Mouse (Mus musculus) hindbrain, embryonic 11.5 days (tissue): ENCODE data around the gene Fhl2. TPM values are rescaled to one million over a fixed set of nuclear protein-coding genes. Genes with fewer than 3 reads are reported as not detected.

ENCODE experiments used
- ATAC-seq: fragments of 200-750 bp; cut with Nextera tagmentation; 2 replicates; pipeline ENCODE4 v1.8.0; 2017; ENCODE audit warnings: mild to moderate bottlenecking, moderate TSS enrichment, moderate library complexity; ENCODE audit not compliant: low FRiP score
- DNase-seq: peaks from one replicate; pipeline ENCODE4 v3.0.0-alpha.2; 2015; ENCODE audit warnings: low spot score
- H3K27ac ChIP-seq: fragments of 300-500 bp; sonication (generic); 2 replicates; pipeline ENCODE4 v1.5.1; 2014; ENCODE audit warnings: mild to moderate bottlenecking, low read depth, low read length
- H3K27me3 ChIP-seq: fragments of 300-500 bp; sonication (generic); 2 replicates; pipeline ENCODE4 v1.6.1; 2014; ENCODE audit warnings: mild to moderate bottlenecking, low read length, moderate library complexity, mixed read lengths; ENCODE audit not compliant: control insufficient read depth, insufficient read depth
- H3K36me3 ChIP-seq: fragments of 300-500 bp; sonication (generic); 2 replicates; pipeline ENCODE4 v1.6.1; 2014; ENCODE audit warnings: mild to moderate bottlenecking, low read length, moderate library complexity, mixed read lengths; ENCODE audit not compliant: control insufficient read depth, insufficient read depth
- H3K4me1 ChIP-seq: fragments of 300-500 bp; sonication (generic); replicated peaks from 2 replicates; pipeline ENCODE4 v1.6.1; 2014; ENCODE audit warnings: low read length, mixed read lengths; ENCODE audit not compliant: control insufficient read depth, insufficient read depth
- H3K4me2 ChIP-seq: fragments of 300-500 bp; sonication (generic); replicated peaks from 2 replicates; pipeline ENCODE4 v1.6.1; 2014; ENCODE audit warnings: mild to moderate bottlenecking, low read depth, low read length
- H3K4me3 ChIP-seq: fragments of 300-500 bp; sonication (generic); 2 replicates; pipeline ENCODE4 v1.5.1; 2014; ENCODE audit warnings: low read depth, low read length
- H3K9ac ChIP-seq: fragments of 300-500 bp; sonication (generic); 2 replicates; pipeline ENCODE4 v1.6.1; 2014; ENCODE audit warnings: low read depth, low read length
- H3K9me3 ChIP-seq: fragments of 300-500 bp; sonication (generic); 2 replicates; pipeline ENCODE4 v1.6.1; 2016; ENCODE audit warnings: low read length; ENCODE audit not compliant: control insufficient read depth
- WGBS: fragments of 180-500 bp; shearing (Covaris S2); extraction: QIAGEN DNeasy Blood & Tissue Kit; methylation state at CpG from one replicate; pipeline ENCODE4 v1.1.7; 2014; 5-methylcytosine and 5-hydroxymethylcytosine counted together
- polyA plus RNA-seq: library from polyadenylated mRNA; unstranded; fragments of >200 nt; fragmentation: Nextera tagmentation; extraction: Ambion mirVana; gene quantifications from 2 replicates; pipeline ENCODE4 v1.2.1, GENCODE M21; 2014

Gene Fhl2
- polyA plus RNA-seq, 1 experiment from 2014 or later, result 10.8 TPM

- H3K9me3 ChIP-seq, result no peaks in the 10 kb centered on the region
- no peak overlapping the region for H3K4me3 ChIP-seq
- DNase-seq (no peak), ATAC-seq (no peak)
- H3K36me3 ChIP-seq, result no peaks in the 10 kb centered on the region
- no peaks in the 10 kb centered on the region for H3K4me1 ChIP-seq
- no peak overlapping the region for H3K27ac ChIP-seq
- no peak overlapping the region for H3K9ac ChIP-seq
- no peak overlapping the region for H3K4me2 ChIP-seq
- WGBS, result 90% methylated on average over 4 of the region's 4 CpGs
- H3K27me3 ChIP-seq, result no peaks in the 10 kb centered on the region
Measured at GRCm38 (mm10) chr1:43152626-43153025, 44.2 kb downstream of the Fhl2 start.

DNA sequence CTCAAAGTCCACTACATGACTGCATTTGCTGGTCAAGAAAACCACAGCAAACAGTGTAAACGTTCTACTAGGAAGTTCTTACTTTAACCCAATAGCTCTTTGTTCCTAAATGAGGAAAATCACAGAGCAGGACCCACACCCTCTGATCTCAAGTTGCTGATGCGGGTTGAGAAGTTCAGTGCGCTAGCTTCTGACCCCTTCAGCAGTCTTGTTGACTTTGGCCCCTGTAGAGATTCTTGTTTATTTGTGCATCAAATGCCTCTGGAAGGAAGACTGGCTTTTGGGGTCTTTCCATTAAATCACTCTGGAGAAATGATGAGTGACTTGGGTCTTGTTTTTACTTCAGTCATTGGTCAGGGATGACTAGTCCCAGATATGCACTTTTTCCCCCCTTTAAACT lies 46.6 kb downstream of the Fhl2 start:
- Histone ChIP-seq H3K27ac (no peak overlapping the region), H3K4me2 (no peak overlapping the region), H3K27me3 (no peaks in the 10 kb centered on the region), H3K36me3 (no peaks in the 10 kb centered on the region), H3K4me3 (no peak overlapping the region), H3K4me1 (no peaks in the 10 kb centered on the region), H3K9me3 (no peaks in the 10 kb centered on the region), H3K9ac (no peak overlapping the region)
- 65% methylated on average over 3 of the region's 3 CpGs for WGBS
- no peak for ATAC-seq
- no peak for DNase-seq

- H3K4me2 ChIP-seq, result no peak overlapping the region
- H3K4me3 ChIP-seq, result no peak overlapping the region
- no peaks in the 10 kb centered on the region for H3K36me3 ChIP-seq
- H3K4me1 ChIP-seq, result no peaks in the 10 kb centered on the region
- no peak overlapping the region for H3K27ac ChIP-seq
- ATAC-seq, result no peak
- H3K27me3 ChIP-seq, result no peaks in the 10 kb centered on the region
- no peak for DNase-seq
- no peak overlapping the region for H3K9ac ChIP-seq
- 74% methylated on average over 2 of the region's 2 CpGs for WGBS
- H3K9me3 ChIP-seq, result no peaks in the 10 kb centered on the region
Measured at GRCm38 (mm10) chr1:43147474-43147873, 49.3 kb downstream of the Fhl2 start.

- Histone ChIP-seq H3K4me1 (no peaks in the 10 kb centered on the region), H3K4me2 (no peak overlapping the region), H3K9ac (no peak overlapping the region), H3K27me3 (no peaks in the 10 kb centered on the region), H3K27ac (no peak overlapping the region), H3K36me3 (no peaks in the 10 kb centered on the region), H3K4me3 (no peak overlapping the region), H3K9me3 (no peaks in the 10 kb centered on the region)
- ATAC-seq (no peak), DNase-seq (no peak)
- 90% methylated on average over 6 of the region's 6 CpGs for WGBS
Measured at GRCm38 (mm10) chr1:43145388-43145787, 51.4 kb downstream of the Fhl2 start.

DNA sequence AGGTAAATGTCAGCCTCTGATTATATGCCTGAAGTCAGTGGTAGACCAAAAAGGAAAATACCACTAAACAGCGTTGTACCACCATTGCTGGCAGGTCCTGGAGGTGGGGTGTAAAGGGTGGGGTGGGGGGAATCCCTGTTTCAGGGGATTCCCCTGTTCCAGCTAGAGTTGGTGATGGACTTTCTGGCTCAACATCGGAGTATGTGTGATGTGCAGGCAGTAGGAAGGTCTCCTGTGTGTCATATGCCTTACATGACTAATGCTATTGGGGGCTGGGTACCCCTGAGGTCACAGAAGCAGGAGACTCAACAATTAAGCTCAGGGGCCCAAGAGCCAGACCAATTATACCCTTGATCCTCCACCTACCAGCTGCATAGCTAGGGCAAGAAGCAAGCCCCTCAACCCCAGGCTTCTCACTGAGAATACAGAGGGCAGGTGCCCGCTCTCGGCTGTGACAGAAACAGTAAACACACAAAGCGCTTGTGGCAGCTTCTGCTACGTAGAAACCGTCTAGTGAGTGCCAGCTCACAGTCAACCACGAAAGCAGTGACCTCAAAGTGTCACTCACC lies 52.4 kb downstream of the Fhl2 start:
- Histone ChIP-seq H3K4me3 (no peak overlapping the region), H3K4me2 (no peak overlapping the region), H3K27me3 (no peaks in the 10 kb centered on the region), H3K36me3 (no peaks in the 10 kb centered on the region), H3K9me3 (no peaks in the 10 kb centered on the region), H3K27ac (no peak overlapping the region), H3K4me1 (no peaks in the 10 kb centered on the region), H3K9ac (no peak overlapping the region)
- DNase-seq (no peak), ATAC-seq (no peak)
- 92% methylated on average over 8 of the region's 8 CpGs for WGBS

GRCm38 (mm10) chr1:43143791-43144190 lies 53.0 kb downstream of the Fhl2 start:
- no peaks in the 10 kb centered on the region for H3K9me3 ChIP-seq
- H3K4me2 ChIP-seq, result no peak overlapping the region
- no peak overlapping the region for H3K27ac ChIP-seq
- H3K4me1 ChIP-seq, result no peaks in the 10 kb centered on the region
- 92% methylated on average over 4 of the region's 4 CpGs for WGBS
- no peaks in the 10 kb centered on the region for H3K27me3 ChIP-seq
- H3K9ac ChIP-seq, result no peak overlapping the region
- DNase-seq, result no peak
- no peaks in the 10 kb centered on the region for H3K36me3 ChIP-seq
- H3K4me3 ChIP-seq, result no peak overlapping the region
- no peak for ATAC-seq

DNA sequence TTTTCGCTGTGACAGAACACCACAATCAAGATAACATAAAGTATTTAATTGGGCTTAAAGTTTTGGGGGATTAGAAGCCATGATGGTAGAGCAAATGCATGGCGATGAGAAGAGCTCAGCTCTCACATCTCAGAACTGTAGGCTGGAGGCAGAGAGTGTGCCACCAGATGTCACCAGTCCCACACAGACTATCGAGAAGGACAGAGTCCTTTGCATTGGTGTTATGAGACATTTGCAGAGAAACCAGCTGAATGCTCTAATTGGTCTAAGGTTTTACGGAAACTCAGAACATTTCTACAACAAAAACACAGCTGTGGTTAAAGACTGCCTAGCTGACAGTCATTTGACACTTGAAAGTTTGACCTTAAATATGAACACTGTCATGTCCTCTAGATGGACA lies 53.5 kb downstream of the Fhl2 start:
- Histone ChIP-seq H3K4me1 (no peaks in the 10 kb centered on the region), H3K4me2 (no peak overlapping the region), H3K27ac (no peak overlapping the region), H3K36me3 (no peaks in the 10 kb centered on the region), H3K9ac (no peak overlapping the region), H3K4me3 (no peak overlapping the region), H3K27me3 (no peaks in the 10 kb centered on the region), H3K9me3 (no peaks in the 10 kb centered on the region)
- ATAC-seq (no peak), DNase-seq (no peak)
- 91% methylated on average over 4 of the region's 4 CpGs for WGBS

DNA sequence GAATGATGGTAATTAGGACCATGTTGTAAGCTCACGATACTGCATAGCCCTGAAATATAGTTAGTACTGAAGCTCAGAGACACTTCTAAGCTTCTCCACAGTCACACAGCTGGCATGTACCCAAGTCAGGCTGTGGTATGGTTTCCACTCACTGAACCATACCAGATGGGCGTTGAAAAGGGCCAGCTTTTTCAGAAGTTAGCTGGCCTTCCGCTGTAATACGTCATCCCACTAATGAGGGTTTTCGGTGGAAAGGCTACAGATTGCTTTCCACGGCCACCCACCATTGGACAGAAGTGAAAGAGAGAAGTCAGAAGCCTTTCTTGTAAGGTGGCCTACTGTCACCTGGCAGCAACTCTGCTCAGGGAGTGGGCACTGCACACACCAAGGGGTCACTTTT lies 53.9 kb downstream of the Fhl2 start:
- no peak for DNase-seq
- H3K9ac ChIP-seq, result no peak overlapping the region
- H3K4me2 ChIP-seq, result no peak overlapping the region
- H3K4me3 ChIP-seq, result no peak overlapping the region
- H3K4me1 ChIP-seq, result no peaks in the 10 kb centered on the region
- ATAC-seq, result no peak
- H3K36me3 ChIP-seq, result no peaks in the 10 kb centered on the region
- H3K27ac ChIP-seq, result no peak overlapping the region
- H3K27me3 ChIP-seq, result no peaks in the 10 kb centered on the region
- 84% methylated on average over 6 of the region's 6 CpGs for WGBS
- no peaks in the 10 kb centered on the region for H3K9me3 ChIP-seq

GRCm38 (mm10) chr1:43141555-43141961 lies 55.2 kb downstream of the Fhl2 start:
- Histone ChIP-seq H3K9me3 (no peaks in the 10 kb centered on the region), H3K9ac (no peak overlapping the region), H3K27me3 (no peaks in the 10 kb centered on the region), H3K4me1 (no peaks in the 10 kb centered on the region), H3K36me3 (no peaks in the 10 kb centered on the region), H3K4me2 (no peak overlapping the region), H3K27ac (no peak overlapping the region), H3K4me3 (no peak overlapping the region)
- 86% methylated on average over 11 of the region's 11 CpGs for WGBS
- ATAC-seq (no peak), DNase-seq (no peak)
